Mouse (Mus musculus) thymus, postnatal 4 days (tissue): ENCODE data around the gene 0610010F05Rik.

Source experiments
- DNase-seq: peaks from one replicate; pipeline ENCODE4 v3.0.0; 2021

Gene 0610010F05Rik

DNA sequence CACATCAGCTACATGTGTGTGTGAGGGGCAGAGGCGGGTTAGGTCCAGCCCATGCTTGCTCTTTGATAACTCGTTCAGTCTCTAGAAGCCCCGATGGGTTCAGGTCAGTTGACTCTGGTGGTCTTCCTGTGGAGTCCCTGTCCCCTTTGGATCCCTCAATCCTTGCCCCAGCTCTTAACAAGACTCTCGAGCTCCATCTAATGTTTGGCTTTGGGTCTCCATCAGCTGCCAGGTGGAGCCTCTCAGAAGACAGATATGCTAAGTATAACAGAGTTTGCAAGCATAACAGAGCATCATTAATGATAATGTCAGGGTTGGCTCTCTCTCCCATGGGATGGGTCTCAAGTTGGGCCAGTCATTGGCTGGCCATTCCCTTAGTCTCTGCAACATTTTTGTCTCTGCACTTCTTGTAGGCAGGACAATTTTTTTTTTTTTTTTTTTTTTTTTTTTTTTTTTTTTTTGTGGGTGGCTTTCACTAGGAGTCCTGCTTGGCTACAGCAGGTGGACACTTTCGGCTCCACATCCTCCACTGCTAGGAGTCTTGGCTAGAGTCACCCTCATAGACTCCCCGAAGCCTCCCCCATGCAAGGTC is 76.3 kb downstream of the 0610010F05Rik start:
- no peak for DNase-seq

GRCm38 (mm10) chr11:23537446-23537845 is 96.0 kb downstream of the 0610010F05Rik start:
- DNase-seq: no peak

DNA sequence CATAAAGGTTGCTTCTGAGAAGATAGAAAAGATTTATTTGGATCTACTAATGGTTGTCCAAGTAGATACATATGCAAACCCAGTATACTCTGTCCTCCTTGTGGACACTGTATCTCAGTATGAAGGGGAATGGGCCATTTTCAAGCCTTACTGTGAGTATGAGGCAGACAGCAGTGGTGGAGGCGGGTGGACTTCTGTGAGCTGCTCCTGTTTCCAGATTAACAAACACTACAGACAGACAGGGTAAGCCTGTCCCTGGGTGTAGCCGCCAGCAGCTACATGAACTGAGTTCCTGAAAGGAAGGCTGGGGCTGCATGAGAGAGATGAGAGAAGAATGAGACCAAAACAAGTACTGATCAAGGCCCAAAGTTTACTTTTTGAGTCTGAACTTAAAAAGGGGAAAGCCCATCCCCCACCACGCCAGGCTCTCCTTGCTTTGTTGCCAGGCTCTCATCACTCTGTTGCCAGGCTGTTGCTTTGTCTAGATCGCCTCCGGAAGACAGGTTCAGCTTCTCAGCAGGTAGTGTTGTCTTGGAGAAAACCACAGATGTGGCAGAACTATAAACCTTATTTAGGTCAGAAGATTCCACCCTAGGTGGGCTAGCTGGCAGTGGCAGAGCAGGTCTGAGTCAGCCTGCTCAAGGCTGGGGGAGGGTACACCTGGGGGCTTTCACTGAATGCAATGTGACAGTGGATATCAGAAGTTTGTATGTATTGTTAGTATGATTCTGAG is 112.8 kb downstream of the 0610010F05Rik start, which contains the start of gene 1700093K21Rik:
Gene 1700093K21Rik (minus strand): TSS at position 683 of the 733 bp plus-strand sequence.
- no peak for DNase-seq

DNA sequence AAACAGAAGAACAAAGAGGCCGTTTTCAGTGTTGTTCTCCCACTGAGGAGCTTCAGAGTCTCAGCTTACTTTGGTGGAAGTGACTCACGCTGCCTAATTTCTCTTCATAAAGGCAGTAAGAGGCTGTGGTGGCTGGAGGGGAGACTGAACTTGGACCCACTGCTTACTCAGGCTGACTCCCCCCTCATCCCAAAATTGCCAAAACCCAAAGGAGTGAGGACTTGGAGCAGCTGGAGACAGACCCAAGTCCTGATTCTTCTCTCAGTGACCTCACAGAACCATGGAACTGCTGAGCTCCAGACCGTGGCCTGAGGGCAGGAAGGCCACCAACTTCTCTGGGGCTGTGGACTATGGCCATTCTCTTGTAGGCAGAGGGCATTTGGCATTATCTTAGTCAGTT is 114.5 kb downstream of the 0610010F05Rik start:
- DNase-seq: no peak

- no peak for DNase-seq
These were observed 118.1 kb downstream of the 0610010F05Rik start for GRCm38 (mm10) chr11:23515315-23515714.
